Mouse (Mus musculus) left cerebral cortex, postnatal 10 days (tissue): ENCODE results near the gene Scamp1. TPM values are rescaled to one million over a fixed set of nuclear protein-coding genes. Genes with fewer than 3 reads are reported as not detected.

Experiments
- DNase-seq, 2 experiments: peaks; one replicate each; pipeline ENCODE4 v3.0.0; 2021 to 2022; ENCODE audit warnings: low spot score in 2 of 2, mixed read lengths in 1 of 2; ENCODE audit errors: extremely low spot score in 1 of 2
- intact Hi-C: fragments of 180-260 bp; cut with DNase I; formaldehyde crosslinking; loops from one replicate; pipeline ENCODE4 v1.15.1; 2025
- total RNA-seq, 2 experiments: library from RNA; stranded (reverse); gene quantifications; 2 replicates each; pipeline ENCODE4 v1.2.3; 2021

Scamp1 gene
- total RNA-seq, 2 experiments from 2014 or later, result 172 to 173 TPM

DNA sequence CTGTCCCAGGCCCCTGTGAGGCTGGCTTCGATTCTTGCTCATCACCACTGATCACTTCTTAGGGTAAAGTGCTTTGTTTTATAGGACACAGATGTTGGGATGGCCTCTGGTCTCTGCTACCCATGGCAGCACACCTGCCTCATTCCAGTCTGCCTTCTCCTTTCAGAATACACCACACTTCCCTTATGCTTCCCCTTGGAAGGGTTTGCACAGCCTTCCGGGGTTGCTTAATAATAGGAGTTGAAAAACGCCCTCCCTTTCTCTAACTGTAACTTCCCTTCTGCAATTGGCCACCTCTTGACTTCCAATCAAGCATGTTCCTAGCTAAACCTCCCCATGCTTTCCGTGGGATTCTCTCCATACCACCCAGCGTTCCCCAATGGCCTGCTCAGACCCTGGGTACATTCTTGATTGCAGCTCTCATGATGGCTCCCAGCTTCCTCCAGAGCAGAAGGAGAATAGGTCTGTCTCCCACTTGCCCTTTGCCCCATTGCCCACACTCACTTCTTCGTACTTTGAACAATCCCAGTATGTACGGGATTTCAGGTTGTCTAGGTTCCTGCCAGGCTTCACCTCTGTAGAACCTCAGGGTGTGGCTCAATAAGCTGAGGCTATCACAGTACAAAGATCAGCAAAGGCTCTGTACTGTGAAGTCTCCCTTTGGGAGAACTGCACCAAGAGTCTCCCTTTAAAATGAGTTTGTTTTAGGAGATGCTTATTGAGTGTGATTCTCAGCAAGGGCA lies 126.0 kb downstream of the Scamp1 start:
- intact Hi-C loops, result no loop called here
- no peak for DNase-seq

DNA sequence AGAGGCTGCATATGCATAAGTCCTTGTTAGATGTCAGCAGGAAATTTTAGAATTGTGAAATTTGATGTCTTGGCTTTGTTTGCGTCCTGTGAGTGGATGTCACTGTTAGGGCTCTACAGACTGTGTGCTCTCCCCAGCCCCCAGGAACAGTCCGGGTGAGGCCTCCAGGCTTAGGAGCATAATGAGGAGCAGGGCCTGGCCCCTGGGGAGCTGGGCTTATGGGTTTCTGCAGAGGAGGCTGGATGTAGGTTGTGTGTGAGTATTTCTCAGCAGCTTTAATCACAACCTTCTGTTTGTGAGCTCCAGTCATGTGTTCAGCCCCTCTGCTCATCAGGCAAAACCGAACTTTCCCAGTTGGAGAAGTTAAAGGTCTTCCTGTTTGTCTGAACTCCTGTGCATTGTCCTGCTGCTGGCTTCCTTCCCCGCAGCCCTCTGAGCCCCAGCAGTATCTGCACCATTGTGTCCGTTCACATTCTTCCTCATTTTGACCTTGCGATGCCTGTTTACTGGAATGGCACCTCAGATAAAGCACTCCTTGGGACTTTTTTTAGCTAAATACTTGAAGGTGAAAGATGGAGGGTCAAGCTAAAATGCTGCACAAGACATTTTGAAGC lies 126.7 kb downstream of the Scamp1 start:
- no peak for DNase-seq

DNA sequence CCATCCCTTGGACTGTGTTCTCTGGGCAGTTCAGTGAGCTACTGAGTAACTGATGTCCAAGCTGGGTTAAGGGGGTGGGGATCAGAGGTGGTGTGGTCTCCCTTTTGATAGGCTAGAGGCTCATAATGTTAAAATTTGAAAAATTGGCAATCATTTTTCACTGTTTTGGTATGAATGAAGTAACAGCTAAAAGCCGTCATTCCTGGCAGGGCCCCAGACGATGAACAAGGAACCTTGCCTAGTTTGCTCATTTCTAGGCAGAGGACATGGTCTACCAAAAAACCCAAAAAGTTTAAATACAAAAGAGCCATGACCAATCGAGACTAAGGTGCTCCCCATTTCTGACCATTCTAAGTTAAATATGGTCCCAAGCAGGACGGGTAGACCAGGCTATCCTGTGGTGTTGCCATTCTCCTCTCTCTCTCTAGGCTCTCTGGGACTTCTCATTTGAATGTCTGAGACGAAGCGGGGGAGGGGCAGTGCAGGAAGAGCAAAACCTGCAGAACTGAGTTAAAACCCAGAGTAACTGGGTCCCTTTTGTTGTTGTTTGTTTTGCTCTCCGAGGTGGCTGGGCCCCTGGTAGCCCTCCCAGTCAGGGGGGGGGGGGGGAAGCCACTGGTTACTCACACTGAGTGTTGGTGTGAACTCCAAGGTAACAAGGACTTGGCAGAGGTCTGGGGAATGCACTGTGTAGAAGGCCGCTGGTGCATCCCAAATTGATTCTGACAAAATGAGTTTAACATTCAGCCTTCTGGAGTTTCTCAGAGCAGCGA lies 129.8 kb downstream of the Scamp1 start:
- intact Hi-C loops, result no loop called here
- peak in 1 of 2 experiments; percentile 53 for DNase-seq

More for the DNA sequence above, 126.7 kb downstream of the Scamp1 start:
- intact Hi-C loops, result no loop called here

DNA sequence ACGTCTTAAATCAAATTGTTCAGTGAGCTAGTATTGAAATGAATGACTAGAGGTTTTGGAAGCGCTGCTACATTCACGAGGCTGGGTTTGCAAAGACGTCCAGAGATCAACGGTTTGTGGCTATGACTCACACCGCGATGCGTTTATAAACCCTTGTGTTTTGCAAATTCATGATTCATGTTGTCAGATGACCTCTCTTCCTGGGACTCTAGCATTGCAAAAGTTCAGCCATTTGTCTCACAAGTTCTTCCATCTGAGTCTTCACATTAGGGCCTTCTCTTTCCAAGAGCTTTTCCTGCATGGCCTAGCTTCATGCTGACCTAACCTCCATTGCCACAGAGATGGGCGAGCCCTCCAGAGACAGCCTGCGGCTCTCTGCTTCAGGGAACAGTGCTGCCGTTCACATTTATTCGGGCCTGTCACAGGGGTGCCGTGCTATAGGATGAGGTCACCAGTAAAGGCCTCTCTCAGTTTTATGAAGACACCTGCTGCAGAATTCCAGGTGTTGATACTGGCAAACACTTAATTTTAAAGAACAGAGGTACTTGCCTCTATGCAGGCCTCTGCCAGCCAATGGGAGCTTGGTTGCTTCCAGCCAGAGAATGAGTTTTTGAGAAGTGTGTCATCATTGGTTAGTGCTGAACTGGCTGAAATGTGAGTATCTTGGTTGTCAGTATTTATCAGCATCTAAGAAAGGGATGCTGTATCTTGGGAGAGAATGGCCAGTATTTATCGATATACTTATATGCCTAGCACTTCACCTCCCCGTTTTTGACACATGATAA lies 131.0 kb downstream of the Scamp1 start:
- DNase-seq, result no peak
- intact Hi-C loops, result no loop called here

DNA sequence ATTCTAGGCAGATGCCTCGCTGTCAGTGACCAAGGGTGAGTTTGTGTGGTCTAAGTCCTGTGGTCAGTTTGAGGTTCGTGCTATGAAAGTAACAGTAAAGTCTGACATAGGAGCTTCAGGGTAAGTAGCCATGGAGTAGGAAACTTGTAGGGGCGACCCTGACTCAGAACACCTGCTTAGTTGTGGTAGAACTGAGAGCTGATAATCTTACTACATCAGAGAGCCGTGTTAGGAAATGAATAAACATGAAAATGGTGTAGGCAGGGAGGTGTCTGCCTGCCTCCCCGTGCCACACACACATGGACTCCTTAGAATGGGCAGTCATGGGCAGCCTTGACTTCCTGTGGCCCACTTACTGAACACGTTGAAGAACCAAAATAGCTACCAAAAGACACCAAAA lies 132.0 kb downstream of the Scamp1 start:
- DNase-seq, result no peak
- intact Hi-C loops, result no loop called here

DNA sequence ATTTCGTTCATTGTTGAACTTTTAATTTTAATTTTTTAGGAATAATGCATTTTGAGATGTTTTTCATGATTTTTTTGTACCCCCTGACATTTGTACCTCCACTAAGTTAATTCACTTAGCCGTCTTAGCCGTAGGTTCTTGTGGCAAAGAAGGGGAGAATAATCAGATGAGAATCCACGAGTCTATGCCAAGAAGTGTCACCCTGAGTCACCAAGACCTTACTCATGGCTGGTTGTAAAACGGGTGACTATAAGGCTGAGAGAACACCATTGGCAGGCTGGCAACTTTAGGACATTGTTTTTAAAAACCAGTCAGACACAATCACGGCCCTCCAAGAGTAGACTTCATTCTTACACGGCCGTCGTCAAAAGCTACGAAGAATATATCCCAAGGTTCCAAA lies 132.8 kb downstream of the Scamp1 start:
- intact Hi-C loops, result no loop called here
- DNase-seq, result no peak

Other genes with a start within 250 kb of the Scamp1 start
- 10 to 100 TPM; 21.2 to 30.3 TPM for gene Lhfpl2, start 228.1 kb downstream of the Scamp1 start, total RNA-seq
- 10 to 100 TPM; 38.6 to 39.5 TPM for gene Ap3b1, start 73.1 kb upstream of the Scamp1 start, total RNA-seq